Mouse (Mus musculus) cerebellum, postnatal 25 days (tissue): ENCODE measurements around the gene Mfap1b.

Experiments used
- DNase-seq, 2 experiments: peaks; one replicate each; pipeline ENCODE4 v3.0.0; 2021; ENCODE audit warnings: mixed read lengths in 2 of 2

Gene Mfap1b

GRCm38 (mm10) chr2:121423166-121423565, 50.7 kb downstream of the Mfap1b start:
- no peak for DNase-seq

- no peak for DNase-seq
These were observed 55.4 kb downstream of the Mfap1b start for GRCm38 (mm10) chr2:121418476-121418875.

- DNase-seq, result no peak
These were observed 57.5 kb downstream of the Mfap1b start for GRCm38 (mm10) chr2:121416356-121416755.

- no peak for DNase-seq
These were observed 58.3 kb downstream of the Mfap1b start for GRCm38 (mm10) chr2:121415591-121415990.

GRCm38 (mm10) chr2:121415103-121415502, 58.8 kb downstream of the Mfap1b start:
- DNase-seq, result no peak

GRCm38 (mm10) chr2:121414139-121414685, 59.7 kb downstream of the Mfap1b start:
- no peak for DNase-seq

- DNase-seq, result peak; percentile 97
These were observed 60.4 kb downstream of the Mfap1b start, which contains the start of the genes Pdia3 and Catsper2 for GRCm38 (mm10) chr2:121413387-121414042. Gene Pdia3, plus strand, starts transcription at chr2:121413775. Gene Catsper2, minus strand, starts transcription at chr2:121413792.

- no peak for DNase-seq
These were observed 61.0 kb downstream of the Mfap1b start for GRCm38 (mm10) chr2:121412843-121413386.
